Mouse (Mus musculus): ENCODE measurements around the gene Tmem14a. TPM values are rescaled to one million over a fixed set of nuclear protein-coding genes. Genes with fewer than 3 reads are reported as not detected.

Gene Tmem14a
- total and polyA plus RNA-seq, 3 experiments, result 1.3 to 1.7 TPM; not detected in 1

DNA sequence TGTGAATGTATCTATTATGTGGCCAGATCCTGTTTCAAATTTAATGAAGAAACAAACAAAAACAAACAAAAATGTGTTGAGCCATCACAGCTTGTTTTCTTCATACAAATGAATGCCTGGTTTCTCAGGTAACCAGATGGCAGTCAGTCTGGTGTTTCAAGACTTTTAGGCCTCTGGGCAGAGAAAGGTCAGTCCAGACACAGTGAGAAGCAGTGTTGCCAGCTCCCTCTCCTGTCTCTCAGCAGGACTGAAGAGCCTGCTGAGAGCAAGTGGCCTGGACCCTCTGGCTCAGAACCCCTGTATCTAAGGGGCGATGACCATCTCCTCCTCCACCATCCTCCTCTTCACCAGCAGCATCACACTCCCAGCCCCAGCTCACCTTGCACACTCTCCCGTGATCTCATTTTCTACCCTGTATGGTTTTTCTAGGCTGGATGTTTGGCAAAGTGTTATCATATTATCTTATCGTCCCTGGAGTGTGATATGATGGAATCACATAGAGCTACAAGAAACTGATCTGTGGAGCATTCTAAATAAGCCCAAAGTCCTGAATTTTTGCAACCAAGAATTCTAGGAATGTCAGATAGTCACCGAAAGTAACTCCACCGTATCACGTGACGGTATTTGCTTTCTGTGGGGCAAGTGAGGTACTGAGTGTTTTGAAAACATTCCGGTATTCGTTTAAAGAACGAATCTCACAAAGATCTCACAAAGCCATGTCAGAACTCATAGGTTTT, 34.4 kb downstream of the Tmem14a start:
- Histone ChIP-seq H3K79me2 (ENCODE audit: control insufficient read depth, insufficient read depth, low read length, poor library complexity) (no peaks in the 10 kb centered on the region), H3K27ac (ENCODE audit: control insufficient read depth, low read depth, low read length) (no peak overlapping the region), H3K9ac (ENCODE audit: control insufficient read depth, low read depth, low read length, poor library complexity, severe bottlenecking) (no peak overlapping the region), H3K4me3 (ENCODE audit: control insufficient read depth in 1 of 2, insufficient read depth in 1 of 2, low read depth in 2 of 2, low read length in 2 of 2) (no peak overlapping the region), H3K36me3 (ENCODE audit: control insufficient read depth in 1 of 2, insufficient read depth in 2 of 2, low read length in 2 of 2) (peaks cover 0 to 9% of the 10 kb centered on the region in 2 experiments; a peak in 2 of 4 replicates), H3K9me3 (replicated peaks; ENCODE audit: insufficient read depth, low read length) (no peaks in the 10 kb centered on the region), H3K4me1 (ENCODE audit: control insufficient read depth in 1 of 2, insufficient read depth in 2 of 2, low read length in 2 of 2) (peaks cover 13 to 14% of the 10 kb centered on the region in 2 experiments), H3K27me3 (ENCODE audit: control insufficient read depth in 1 of 2, insufficient read depth in 2 of 2, low read length in 2 of 2) (no peaks in the 10 kb centered on the region)
- no peak for DNase-seq (ENCODE audit: low read depth, low spot score)
- TF ChIP-seq POLR2AphosphoS2 (IDR thresholded peaks at IDR 0.05; ENCODE audit: low read length), result no peak

DNA sequence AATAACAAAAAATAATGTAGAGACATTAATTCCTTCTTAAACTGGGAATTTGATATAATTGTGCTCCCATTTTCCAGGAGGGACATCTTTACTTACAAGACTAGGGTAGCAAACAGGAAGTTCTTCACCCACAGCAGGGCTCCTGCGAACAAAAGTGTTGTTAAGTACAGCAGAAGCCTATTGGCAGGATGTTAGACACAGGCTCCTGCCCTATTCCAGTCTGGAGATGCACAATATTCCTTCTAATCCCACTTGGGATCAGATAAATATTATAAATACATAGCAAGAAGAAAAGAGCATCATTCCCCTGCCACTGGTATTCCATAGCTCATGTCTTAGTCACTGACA, 34.9 kb downstream of the Tmem14a start:
- no peak for TF ChIP-seq NRF1 (IDR thresholded peaks at IDR 0.05; ENCODE audit: insufficient read depth, low read depth, low read length, poor library complexity, severe bottlenecking)
- TF ChIP-seq NELFE (IDR thresholded peaks at IDR 0.05; ENCODE audit: low read depth, low read length), result no peak
- no peak for TF ChIP-seq EP300 (IDR thresholded peaks at IDR 0.05; ENCODE audit: low read depth in 1 of 2, low read length in 2 of 2)
- no peak for TF ChIP-seq POLR2A (IDR thresholded peaks at IDR 0.05; ENCODE audit: control insufficient read depth in 1 of 2, insufficient read depth in 1 of 2, low read depth in 1 of 2, low read length in 2 of 2, poor library complexity in 1 of 2)
- no peak for TF ChIP-seq KAT2A (conservative IDR thresholded peaks at IDR 0.05; ENCODE audit: low read depth, low read length)
- TF ChIP-seq ZNF384 (IDR thresholded peaks at IDR 0.05; ENCODE audit: low read depth, low read length), result no peak
- no peak for TF ChIP-seq E2F4 (IDR thresholded peaks at IDR 0.05; ENCODE audit: borderline replicate concordance, low read depth, low read length)
- TF ChIP-seq CHD2 (IDR thresholded peaks at IDR 0.05; ENCODE audit: low read length), result no peak
- no peak for TF ChIP-seq MAX (IDR thresholded peaks at IDR 0.05; ENCODE audit: low read length)
- TF ChIP-seq MEF2A (IDR thresholded peaks at IDR 0.05; ENCODE audit: extremely low read depth, insufficient replicate concordance, low read depth, low read length, poor library complexity, severe bottlenecking), result no peak
- TF ChIP-seq CTCF (IDR thresholded peaks at IDR 0.05 in 2 of 3, conservative IDR thresholded peaks at IDR 0.05 in 1 of 3; ENCODE audit: control insufficient read depth in 1 of 3, insufficient read depth in 1 of 3, low read depth in 2 of 3, low read length in 3 of 3, poor library complexity in 1 of 3, severe bottlenecking in 1 of 3), result no peak
- TF ChIP-seq ETS1 (IDR thresholded peaks at IDR 0.05; ENCODE audit: low read depth, low read length), result no peak
- no peak for TF ChIP-seq RCOR1 (IDR thresholded peaks at IDR 0.05; ENCODE audit: low read depth, low read length)
- no peak for TF ChIP-seq TAL1 (IDR thresholded peaks at IDR 0.05; ENCODE audit: low read length)
- TF ChIP-seq SMC3 (IDR thresholded peaks at IDR 0.05; ENCODE audit: low read depth, low read length), result no peak
- no peak for TF ChIP-seq TBP (IDR thresholded peaks at IDR 0.05; ENCODE audit: low read depth, low read length)
- TF ChIP-seq POLR2AphosphoS5 (IDR thresholded peaks at IDR 0.05; ENCODE audit: borderline replicate concordance, low read depth, low read length), result no peak
- TF ChIP-seq RAD21 (IDR thresholded peaks at IDR 0.05; ENCODE audit: low read depth, low read length), result no peak
- no peak for TF ChIP-seq HCFC1 (IDR thresholded peaks at IDR 0.05; ENCODE audit: low read depth, low read length)
- no peak for TF ChIP-seq MAZ (IDR thresholded peaks at IDR 0.05; ENCODE audit: low read depth, low read length)
- no peaks in the 10 kb centered on the region for H3K27me3 ChIP-seq (ENCODE audit: control insufficient read depth in 1 of 2, insufficient read depth in 2 of 2, low read length in 2 of 2)

More for the DNA sequence above, 34.9 kb downstream of the Tmem14a start:
- Histone ChIP-seq H3K36me3 (ENCODE audit: control insufficient read depth in 1 of 2, insufficient read depth in 2 of 2, low read length in 2 of 2) (peaks cover 0 to 5% of the 10 kb centered on the region in 2 experiments; a peak in 2 of 4 replicates), H3K9ac (ENCODE audit: control insufficient read depth, low read depth, low read length, poor library complexity, severe bottlenecking) (no peak overlapping the region), H3K9me3 (replicated peaks; ENCODE audit: insufficient read depth, low read length) (no peaks in the 10 kb centered on the region), H3K4me1 (ENCODE audit: control insufficient read depth in 1 of 2, insufficient read depth in 2 of 2, low read length in 2 of 2) (peaks cover 9 to 10% of the 10 kb centered on the region in 2 experiments), H3K4me3 (ENCODE audit: control insufficient read depth in 1 of 2, insufficient read depth in 1 of 2, low read depth in 2 of 2, low read length in 2 of 2) (no peak overlapping the region), H3K27ac (ENCODE audit: control insufficient read depth, low read depth, low read length) (no peak overlapping the region), H3K79me2 (ENCODE audit: control insufficient read depth, insufficient read depth, low read length, poor library complexity) (no peaks in the 10 kb centered on the region)
- DNase-seq (ENCODE audit: low read depth, low spot score), result no peak
